Mouse (Mus musculus) large intestine, adult 2 months (tissue): Measurements from ENCODE around the gene Rassf2. TPM values are rescaled to one million over a fixed set of nuclear protein-coding genes. Genes with fewer than 3 reads are reported as not detected.

Source experiments
- DNase-seq: peaks from one replicate; pipeline ENCODE4 v3.0.0-alpha.2; 2012; ENCODE audit warnings: low read depth, low spot score
- WGBS: fragments of 180-500 bp; shearing (Covaris S2); methylation state at CpG from one replicate; pipeline ENCODE4 v1.1.7; 2018; 5-methylcytosine and 5-hydroxymethylcytosine counted together
- polyA plus RNA-seq: library from polyadenylated mRNA; depleted of rRNA; stranded (reverse); fragments of >200 nt; gene quantifications from 2 replicates; pipeline ENCODE4 v1.2.3, GENCODE M21; 2012

Rassf2 gene
- polyA plus RNA-seq, 1 experiment, result 10.2 TPM

GRCm38 (mm10) chr2:131970597-131970996 is 59.5 kb downstream of the Rassf2 start:
- 93% methylated on average over 2 of the region's 2 CpGs for WGBS
- no peak for DNase-seq

GRCm38 (mm10) chr2:131961671-131962070 is 68.4 kb downstream of the Rassf2 start:
- 51% methylated on average over 2 of the region's 2 CpGs for WGBS

GRCm38 (mm10) chr2:131957731-131958222 is 72.3 kb downstream of the Rassf2 start:
- 47% methylated on average over 9 of the region's 9 CpGs for WGBS
- no peak for DNase-seq

More at GRCm38 (mm10) chr2:131961671-131962070, 68.4 kb downstream of the Rassf2 start:
- DNase-seq, result no peak

DNA sequence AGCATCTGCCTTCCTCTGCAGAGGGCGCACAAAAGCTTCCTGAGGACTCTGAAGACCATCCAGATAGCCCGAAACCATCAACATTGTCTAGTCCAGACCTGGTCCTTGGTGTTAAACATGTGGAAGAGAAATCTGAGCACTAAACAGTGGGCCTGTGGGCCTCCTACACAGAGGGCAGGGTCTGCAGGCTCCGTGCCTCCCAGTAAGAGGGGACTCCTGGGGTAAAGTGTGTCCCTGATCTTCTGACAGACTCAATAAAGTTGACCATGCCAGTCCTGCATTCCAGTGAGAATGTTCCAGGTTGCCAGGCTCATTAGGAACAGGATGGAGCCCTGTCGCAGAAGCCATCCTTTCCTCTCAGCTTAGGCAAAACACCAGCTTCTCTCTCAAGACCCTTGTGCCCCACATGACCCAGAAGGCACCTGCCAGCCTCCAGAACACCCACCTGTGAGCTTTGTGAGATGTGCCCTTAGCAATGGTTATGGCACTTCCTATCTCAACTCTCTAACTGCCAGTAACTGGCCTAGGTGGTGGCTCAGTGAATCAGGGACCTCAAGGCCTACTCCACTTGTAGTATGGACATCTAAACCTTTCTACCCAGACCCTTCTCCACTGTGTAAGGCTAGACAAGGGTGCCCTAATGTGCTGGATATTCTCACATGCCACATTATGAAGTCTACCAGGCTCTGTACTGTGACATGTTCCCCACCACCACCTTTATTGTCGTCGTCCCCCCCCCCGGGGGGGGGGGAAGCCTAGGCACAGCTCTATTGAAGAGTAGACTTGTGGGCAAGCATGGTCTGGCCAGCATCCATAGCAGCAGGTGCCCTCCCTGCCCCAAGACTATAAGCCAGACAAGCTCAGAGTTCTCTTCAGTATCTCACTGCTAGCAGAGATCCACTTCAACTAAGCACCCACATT is 73.5 kb downstream of the Rassf2 start:
- no peak for DNase-seq
- 89% methylated on average over 7 of the region's 7 CpGs for WGBS

DNA sequence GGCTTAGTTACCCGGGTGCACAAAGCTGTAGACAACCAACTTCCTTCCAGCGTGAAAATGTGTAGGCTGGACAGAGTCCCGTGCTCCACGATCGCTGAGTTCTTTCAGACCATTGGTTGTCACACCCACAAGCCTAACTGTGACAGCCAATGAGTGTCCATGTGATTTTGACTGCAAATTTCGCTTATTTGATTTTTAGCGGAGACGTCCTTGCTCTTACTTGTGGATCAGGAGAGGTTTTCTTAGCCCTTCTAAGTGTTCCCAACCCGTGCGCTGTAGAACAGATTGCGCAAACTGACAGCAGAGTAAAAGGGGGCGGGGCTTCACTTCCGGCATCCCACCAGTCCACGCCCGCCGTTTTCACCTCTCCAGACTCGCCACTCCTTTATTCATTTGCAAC is 74.8 kb downstream of the Rassf2 start:
- 5% methylated on average over 17 of the region's 17 CpGs for WGBS
- peak; percentile 36 for DNase-seq

- WGBS, result 29% methylated on average over 9 of the region's 9 CpGs
- peak; percentile 35 for DNase-seq
Measured at GRCm38 (mm10) chr2:131954835-131955234, 75.2 kb downstream of the Rassf2 start.

- no peak for DNase-seq
- WGBS, result 89% methylated on average over 4 of the region's 4 CpGs
Measured at GRCm38 (mm10) chr2:131953711-131954110, 76.3 kb downstream of the Rassf2 start.

DNA sequence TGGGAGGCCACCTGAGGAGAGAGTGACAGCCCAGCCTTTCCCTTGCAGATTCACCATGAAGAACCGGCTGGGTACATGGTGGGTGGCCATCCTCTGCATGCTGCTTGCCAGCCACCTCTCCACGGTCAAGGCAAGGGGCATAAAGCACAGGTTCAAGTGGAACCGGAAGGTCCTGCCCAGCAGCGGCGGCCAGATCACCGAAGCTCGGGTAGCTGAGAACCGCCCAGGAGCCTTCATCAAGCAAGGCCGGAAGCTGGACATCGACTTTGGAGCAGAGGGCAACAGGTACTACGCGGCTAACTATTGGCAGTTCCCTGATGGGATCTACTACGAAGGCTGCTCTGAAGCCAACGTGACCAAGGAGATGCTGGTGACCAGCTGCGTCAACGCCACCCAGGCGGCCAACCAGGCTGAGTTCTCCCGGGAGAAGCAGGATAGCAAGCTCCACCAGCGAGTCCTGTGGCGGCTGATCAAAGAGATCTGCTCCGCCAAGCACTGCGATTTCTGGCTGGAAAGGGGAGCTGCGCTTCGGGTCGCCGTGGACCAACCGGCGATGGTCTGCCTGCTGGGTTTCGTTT is 77.0 kb downstream of the Rassf2 start:
- DNase-seq, result no peak
- WGBS, result 15% methylated on average over 29 of the region's 29 CpGs

DNA sequence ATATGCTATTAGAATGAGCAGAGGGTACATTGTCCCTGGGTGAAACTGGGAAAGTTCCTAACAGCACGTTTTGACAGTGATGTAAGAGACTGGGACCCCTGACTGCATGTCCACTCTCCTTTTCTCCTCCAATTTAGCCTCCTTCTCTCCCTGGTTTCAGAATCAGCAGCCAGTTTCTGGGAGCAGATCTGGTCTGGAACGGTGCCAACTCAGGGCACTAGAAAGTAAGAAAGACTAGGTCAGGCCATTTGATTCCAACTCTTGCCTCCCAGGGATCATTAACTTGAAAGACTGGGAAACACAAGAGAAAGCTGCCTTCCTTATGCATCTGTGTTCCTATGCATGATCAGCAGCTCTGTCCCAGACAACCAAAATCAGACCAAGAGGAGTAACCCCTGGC is 77.6 kb downstream of the Rassf2 start:
- DNase-seq, result no peak
- WGBS, result 52% methylated on average over 2 of the region's 2 CpGs

DNA sequence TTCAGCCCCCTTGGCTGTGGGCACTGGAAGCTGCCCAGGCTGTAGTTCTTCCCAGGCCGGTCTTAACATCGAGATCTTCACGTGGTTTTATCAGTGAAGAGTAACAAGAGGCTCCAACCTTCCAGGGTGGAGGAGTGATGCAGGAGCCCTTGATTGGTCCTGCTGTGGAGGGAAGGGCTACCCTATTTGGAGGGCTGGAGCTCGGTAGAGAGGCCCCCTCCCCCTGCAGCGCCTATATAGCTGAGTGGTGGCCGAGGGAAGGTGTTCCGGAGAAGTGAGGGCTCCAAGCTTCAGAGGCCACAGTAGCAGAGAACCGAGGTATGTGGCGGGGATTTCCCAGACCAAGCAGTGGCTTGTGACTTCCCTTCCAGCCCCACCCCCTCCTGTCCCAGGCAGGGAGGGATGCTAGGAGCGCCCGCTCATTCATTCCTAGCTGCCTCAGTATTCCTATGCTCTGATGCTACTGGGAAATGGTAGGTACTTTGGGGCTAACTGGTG is 79.4 kb downstream of the Rassf2 start, which contains the start of gene Prnd:
TSS of gene Prnd (plus strand) at position 264 of the 498 bp plus-strand sequence.
- 11% methylated on average over 11 of the region's 11 CpGs for WGBS
- no peak for DNase-seq

DNA sequence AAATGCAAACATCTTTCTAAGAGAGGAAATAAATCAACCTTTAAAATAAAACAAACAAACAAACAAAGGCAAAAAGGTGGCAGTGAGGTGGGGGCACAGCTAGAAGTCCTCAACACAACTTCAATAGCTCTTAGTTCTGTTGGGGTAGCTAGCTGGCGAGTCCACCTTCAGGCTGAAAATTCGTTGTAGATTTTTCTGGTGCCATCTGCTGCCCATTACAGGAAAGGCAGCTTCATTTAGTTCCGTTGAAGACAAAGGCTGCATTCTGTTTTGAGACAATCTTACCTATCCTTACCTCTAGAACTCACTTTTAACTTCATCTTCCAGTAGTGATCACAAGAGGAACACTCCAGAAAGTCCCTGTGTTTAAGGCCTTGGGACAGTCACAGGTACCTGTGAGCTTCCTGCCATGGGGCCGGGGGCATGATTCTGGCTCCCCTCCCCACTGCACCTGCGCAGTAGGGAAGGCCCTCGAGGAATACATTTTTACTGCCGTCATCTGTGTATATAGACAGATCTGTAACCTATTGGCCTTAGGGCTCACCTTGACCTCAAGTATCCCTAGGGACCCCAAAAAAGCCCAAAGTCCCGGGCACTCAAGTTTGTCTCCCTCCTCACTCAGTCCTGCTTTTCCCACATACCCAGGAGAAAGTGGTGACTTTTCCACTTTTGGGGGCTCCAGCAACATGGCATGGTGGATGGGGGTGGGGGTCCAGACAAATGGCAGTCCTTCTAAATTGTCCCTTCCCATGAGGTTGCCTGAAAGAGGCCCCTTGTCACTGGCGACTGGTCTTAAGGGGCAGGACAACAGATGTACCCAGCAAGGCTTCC is 80.1 kb downstream of the Rassf2 start:
- DNase-seq, result no peak
- 35% methylated on average over 9 of the region's 9 CpGs for WGBS

- 68% methylated on average over 11 of the region's 11 CpGs for WGBS
- no peak for DNase-seq
Measured at GRCm38 (mm10) chr2:131948916-131949639, 81.0 kb downstream of the Rassf2 start.

GRCm38 (mm10) chr2:131948156-131948555 is 81.9 kb downstream of the Rassf2 start:
- 72% methylated on average over 3 of the region's 3 CpGs for WGBS
- no peak for DNase-seq

DNA sequence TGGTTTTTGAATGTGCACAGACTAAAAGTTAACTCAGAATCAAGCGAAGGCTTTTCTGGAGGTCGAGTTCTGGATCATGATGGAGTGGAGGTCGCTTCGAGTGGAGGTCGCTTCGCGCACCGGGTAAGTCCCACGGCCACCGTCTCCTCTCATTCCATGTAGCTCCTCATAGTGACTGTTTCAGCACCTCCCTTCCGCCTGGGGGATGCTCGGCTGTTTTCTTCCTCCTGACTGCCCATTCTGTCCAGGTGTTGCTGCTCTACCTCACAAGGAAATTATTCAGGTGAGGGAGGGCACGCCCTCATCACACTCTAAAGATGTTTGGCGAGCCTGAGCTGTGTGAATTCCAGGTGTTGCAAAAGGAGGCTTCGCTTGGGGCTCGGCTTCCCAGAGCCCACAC is 83.7 kb downstream of the Rassf2 start:
- DNase-seq, result no peak
- 73% methylated on average over 16 of the region's 16 CpGs for WGBS

GRCm38 (mm10) chr2:131945765-131946164 is 84.3 kb downstream of the Rassf2 start:
- 79% methylated on average over 6 of the region's 6 CpGs for WGBS
- no peak for DNase-seq

DNA sequence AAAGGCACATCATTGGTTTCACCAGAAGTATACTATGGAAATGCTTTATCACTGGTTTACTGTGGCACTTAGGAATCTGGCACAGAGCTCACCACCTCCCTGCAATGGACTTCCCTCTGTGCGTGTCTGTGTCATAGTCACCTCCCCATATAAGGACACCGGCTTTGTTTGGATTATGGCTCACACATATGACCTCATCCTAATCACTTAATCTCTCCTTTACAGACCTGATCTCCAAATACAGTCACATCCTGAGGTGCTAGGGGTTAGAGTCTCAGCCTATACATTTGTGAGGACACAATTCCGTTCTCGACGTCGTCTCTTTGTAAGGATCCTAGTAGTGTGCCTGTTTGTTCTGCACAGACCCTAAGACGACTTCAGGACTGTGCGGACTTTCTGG is 84.8 kb downstream of the Rassf2 start:
- 54% methylated on average over 8 of the region's 8 CpGs for WGBS
- no peak for DNase-seq

GRCm38 (mm10) chr2:131944370-131944769 is 85.7 kb downstream of the Rassf2 start:
- 15% methylated on average over 1 of the region's 1 CpGs for WGBS
- no peak for DNase-seq

- no peak for DNase-seq
- 80% methylated on average over 6 of the region's 6 CpGs for WGBS
Measured at GRCm38 (mm10) chr2:131941501-131941900, 88.6 kb downstream of the Rassf2 start.

GRCm38 (mm10) chr2:131940506-131940905 is 89.6 kb downstream of the Rassf2 start:
- no peak for DNase-seq
- 65% methylated on average over 3 of the region's 3 CpGs for WGBS
